ENCODE assay signal across 40 mouse cellular contexts in genomic region chr17:68333382-68333781, GRCm38 (mm10). TPM values are rescaled to one million over a fixed set of nuclear protein-coding genes. Genes with fewer than 3 reads are reported as not detected.
"Had no signal": no experiment of that assay in that cellular context is flagged by ENCODE, and none has a peak within 500 bp of the region (broad histone marks: within the 10 kb centered on the region; RNA-seq: fewer than 3 reads in every experiment).

No protein-coding gene starts in this region.

- H3K9me3 ChIP-seq: heart, embryonic 10.5 days; heart, embryonic 15.5 days; hindbrain, embryonic 12.5 days; hindbrain, embryonic 13.5 days; hindbrain, embryonic 15.5 days had no signal

- H3K4me2 ChIP-seq: heart, embryonic 11.5 days; heart, embryonic 12.5 days; heart, embryonic 13.5 days; heart, embryonic 15.5 days; hindbrain, embryonic 12.5 days; hindbrain, embryonic 13.5 days; hindbrain, embryonic 14.5 days; hindbrain, embryonic 15.5 days; kidney, embryonic 15.5 days had no signal

- H3K4me3 ChIP-seq: heart, adult 2 months; heart, embryonic 10.5 days; heart, embryonic 12.5 days; heart, embryonic 13.5 days; heart, embryonic 15.5 days; hindbrain, embryonic 10.5 days; hindbrain, embryonic 12.5 days; hindbrain, embryonic 13.5 days; hindbrain, embryonic 15.5 days; kidney, embryonic 15.5 days; layer of hippocampus, adult 2 months; left cerebral cortex, adult 2 months had no signal

- H3K36me3 ChIP-seq: heart, embryonic 10.5 days; heart, embryonic 12.5 days; heart, embryonic 13.5 days; heart, embryonic 15.5 days; hindbrain, embryonic 10.5 days; hindbrain, embryonic 12.5 days; hindbrain, embryonic 13.5 days; hindbrain, embryonic 15.5 days; kidney, embryonic 15.5 days had no signal

- H3K27me3 ChIP-seq: heart, embryonic 12.5 days; heart, embryonic 13.5 days; heart, embryonic 15.5 days; hindbrain, embryonic 12.5 days; hindbrain, embryonic 13.5 days; hindbrain, embryonic 15.5 days; kidney, embryonic 15.5 days had no signal

- ATAC-seq: hindbrain, embryonic 16.5 days; hindbrain, postnatal 0 days; inflammation-experienced regulatory T-cells, adult 6 months had no signal

- H3K4me1 ChIP-seq: heart, embryonic 10.5 days; heart, embryonic 12.5 days; heart, embryonic 13.5 days; heart, embryonic 15.5 days; hindbrain, embryonic 10.5 days; hindbrain, embryonic 12.5 days; hindbrain, embryonic 13.5 days; hindbrain, embryonic 15.5 days; kidney, embryonic 15.5 days had no signal

- H3K9ac ChIP-seq: heart, embryonic 12.5 days; heart, embryonic 13.5 days; heart, embryonic 15.5 days; hindbrain, embryonic 12.5 days; hindbrain, embryonic 13.5 days; hindbrain, embryonic 14.5 days; hindbrain, embryonic 15.5 days; kidney, embryonic 15.5 days had no signal

- H3K27ac ChIP-seq: heart, adult 2 months; heart, embryonic 10.5 days; heart, embryonic 13.5 days; heart, embryonic 15.5 days; hindbrain, embryonic 10.5 days; hindbrain, embryonic 12.5 days; hindbrain, embryonic 13.5 days; hindbrain, embryonic 14.5 days; hindbrain, embryonic 15.5 days; hindbrain, postnatal 0 days; kidney, embryonic 15.5 days; kidney, postnatal 0 days; layer of hippocampus, adult 2 months; left cerebral cortex, adult 2 months had no signal

- DNase-seq: heart, adult 2 months; heart, postnatal 14 days; heart, postnatal 36 days; heart, postnatal 4 days; kidney, adult 11 months; kidney, adult 18-20 months; kidney, adult 2 months; kidney, adult 8-10 months; kidney, adult 9 months; kidney, postnatal 10 days; kidney, postnatal 14 days; kidney, postnatal 25 days; kidney, postnatal 36 days; layer of hippocampus, adult 9-11 months; layer of hippocampus, postnatal 36 days had no signal

RNA-seq across cellular contexts. Expression of gene L3mbtl4, which starts 59.8 kb away (rescaled TPM):
- total RNA-seq: heart, adult 2 months; heart, adult 8-10 months; heart, postnatal 10 days; heart, postnatal 14 days; heart, postnatal 25 days; heart, postnatal 36 days; heart, postnatal 4 days; hematopoietic stem cell, adult 5-6 weeks had no signal
- polyA plus RNA-seq: heart, adult 2 months; heart, embryonic 10.5 days; heart, embryonic 11.5 days; heart, embryonic 14.5 days; heart, embryonic 15.5 days; heart, embryonic 16.5 days; heart, postnatal 0 days; hindbrain, embryonic 10.5 days; hindbrain, embryonic 11.5 days had no signal
